Mouse (Mus musculus) midbrain, postnatal 0 days (tissue): ENCODE data around the gene Dpep1. TPM values are rescaled to one million over a fixed set of nuclear protein-coding genes. Genes with fewer than 3 reads are reported as not detected.
"Not testable (repeated sequence)": the region's sequence is repeated elsewhere in the genome, so short reads cannot be mapped to it uniquely, and the experiment has no call there.

Experiments used
- ATAC-seq: fragments of 200-750 bp; cut with Nextera tagmentation; 2 replicates; pipeline ENCODE4 v1.8.0; 2017; ENCODE audit warnings: moderate number of reproducible peaks, mild to moderate bottlenecking, moderate TSS enrichment, moderate library complexity; ENCODE audit not compliant: low FRiP score
- DNase-seq: peaks from one replicate; pipeline ENCODE4 v3.0.0-alpha.2; 2015; ENCODE audit warnings: low spot score
- H3K27ac ChIP-seq: fragments of 300-500 bp; sonication (generic); 2 replicates; pipeline ENCODE4 v1.5.1; 2014; ENCODE audit warnings: low read depth, mild to moderate bottlenecking, low read length, mixed read lengths
- H3K27me3 ChIP-seq: fragments of 300-500 bp; sonication (generic); 2 replicates; pipeline ENCODE4 v1.6.1; 2014; ENCODE audit warnings: low read length, control low read depth, mixed read lengths; ENCODE audit not compliant: insufficient read depth
- H3K36me3 ChIP-seq: fragments of 300-500 bp; sonication (generic); 2 replicates; pipeline ENCODE4 v1.6.1; 2014; ENCODE audit warnings: low read length, control low read depth, mixed read lengths; ENCODE audit not compliant: insufficient read depth
- H3K4me1 ChIP-seq: fragments of 300-500 bp; sonication (generic); 2 replicates; pipeline ENCODE4 v1.6.1; 2014; ENCODE audit warnings: mild to moderate bottlenecking, control low read depth, antibody characterized with exemption, low read length, mixed read lengths; ENCODE audit not compliant: insufficient read depth
- H3K4me2 ChIP-seq: fragments of 300-500 bp; sonication (generic); 2 replicates; pipeline ENCODE4 v1.6.1; 2014; ENCODE audit warnings: low read depth, mild to moderate bottlenecking, low read length, mixed read lengths; ENCODE audit not compliant: poor library complexity, severe bottlenecking
- H3K4me3 ChIP-seq: fragments of 300-500 bp; sonication (generic); 2 replicates; pipeline ENCODE4 v1.5.1; 2014; ENCODE audit warnings: low read depth, mild to moderate bottlenecking, low read length, moderate library complexity
- H3K9ac ChIP-seq: fragments of 300-500 bp; sonication (generic); replicated peaks from 2 replicates; pipeline ENCODE4 v1.6.1; 2014; ENCODE audit warnings: mild to moderate bottlenecking, low read length, moderate library complexity, mixed read lengths; ENCODE audit not compliant: poor library complexity, severe bottlenecking
- H3K9me3 ChIP-seq: fragments of 300-500 bp; sonication (generic); 2 replicates; pipeline ENCODE4 v1.6.1; 2016; ENCODE audit warnings: low read length, control low read depth
- CTCF ChIP-seq: IDR thresholded peaks from 2 replicates; pipeline ENCODE4 v1.5.1; 2016; ENCODE audit warnings: antibody characterized with exemption, mild to moderate bottlenecking
- WGBS: fragments of 180-500 bp; shearing (Covaris S2); extraction: QIAGEN DNeasy Blood & Tissue Kit; methylation state at CpG from one replicate; pipeline ENCODE4 v1.1.7; 2014; 5-methylcytosine and 5-hydroxymethylcytosine counted together
- polyA plus RNA-seq: library from polyadenylated mRNA; unstranded; fragments of >200 nt; fragmentation: Nextera tagmentation; extraction: Ambion mirVana; gene quantifications from 2 replicates; pipeline ENCODE4 v1.2.1, GENCODE M21; 2015
- total RNA-seq: library from RNA; depleted of rRNA; stranded (reverse); fragments of >200 nt; gene quantifications from 2 replicates; pipeline ENCODE4 v1.2.3, GENCODE M21; 2014

Gene Dpep1
- total and polyA plus RNA-seq, 2 experiments from 2014 or later = 0.11 to 0.60 TPM

DNA sequence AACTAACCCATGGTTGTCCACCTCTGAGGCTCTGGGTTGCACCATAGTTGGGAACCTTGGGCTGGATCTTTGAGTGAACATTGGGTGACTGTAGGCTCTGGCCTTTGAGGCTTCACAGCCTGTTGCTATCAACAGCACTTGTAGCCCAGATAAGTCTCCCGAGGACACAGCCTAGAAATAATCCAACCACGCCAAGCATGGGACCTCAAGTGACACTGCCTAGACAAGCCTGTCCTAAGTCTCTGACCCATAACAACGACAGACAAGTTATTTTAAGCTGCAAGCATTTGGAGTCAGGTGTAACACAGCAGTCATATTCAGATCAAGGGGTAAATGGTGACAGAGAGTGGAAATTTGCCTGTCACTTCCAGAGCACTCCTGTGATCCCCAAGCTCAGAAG is 29.4 kb downstream of the Dpep1 start:
- Histone ChIP-seq H3K9ac (no peak overlapping the region), H3K4me1 (peaks cover 14% of the 10 kb centered on the region; the same call in 1 of the 2 replicates), H3K4me2 (no peak overlapping the region), H3K27ac (no peak overlapping the region), H3K27me3 (no peaks in the 10 kb centered on the region), H3K36me3 (no peaks in the 10 kb centered on the region), H3K9me3 (no peaks in the 10 kb centered on the region), H3K4me3 (no peak overlapping the region)
- no peak for TF ChIP-seq CTCF
- 70% methylated on average over 3 of the region's 3 CpGs for WGBS
- ATAC-seq (no peak), DNase-seq (no peak)

DNA sequence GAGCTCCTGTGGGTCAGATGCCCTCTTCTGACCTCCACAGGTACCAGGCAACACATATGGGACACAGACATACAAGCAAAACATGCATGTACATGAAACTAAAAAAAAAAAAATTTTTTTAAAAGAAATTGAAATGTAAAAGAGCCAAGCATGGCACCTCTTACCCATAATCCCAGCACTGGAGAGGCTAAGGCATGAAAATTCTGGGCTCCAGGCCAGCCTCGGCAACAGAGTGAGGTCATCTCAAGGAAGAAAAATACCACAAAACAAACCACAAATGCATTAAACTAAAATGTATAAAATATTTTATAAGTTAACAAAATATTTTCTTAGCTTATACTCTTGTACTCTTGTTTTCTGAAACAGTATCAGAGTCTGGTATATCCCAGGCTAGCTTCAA is 34.9 kb downstream of the Dpep1 start:
- Histone ChIP-seq H3K4me2 (no peak overlapping the region), H3K36me3 (no peaks in the 10 kb centered on the region), H3K4me3 (no peak overlapping the region), H3K9ac (no peak overlapping the region), H3K27ac (no peak overlapping the region), H3K9me3 (no peaks in the 10 kb centered on the region), H3K27me3 (no peaks in the 10 kb centered on the region), H3K4me1 (0 out of 2 replicates have a peak, but pooled peaks cover 3% of the 10 kb centered on the region)
- no peak for DNase-seq
- no peak for TF ChIP-seq CTCF
- no peak for ATAC-seq
- WGBS = 88% methylated on average over 1 of the region's 1 CpGs

DNA sequence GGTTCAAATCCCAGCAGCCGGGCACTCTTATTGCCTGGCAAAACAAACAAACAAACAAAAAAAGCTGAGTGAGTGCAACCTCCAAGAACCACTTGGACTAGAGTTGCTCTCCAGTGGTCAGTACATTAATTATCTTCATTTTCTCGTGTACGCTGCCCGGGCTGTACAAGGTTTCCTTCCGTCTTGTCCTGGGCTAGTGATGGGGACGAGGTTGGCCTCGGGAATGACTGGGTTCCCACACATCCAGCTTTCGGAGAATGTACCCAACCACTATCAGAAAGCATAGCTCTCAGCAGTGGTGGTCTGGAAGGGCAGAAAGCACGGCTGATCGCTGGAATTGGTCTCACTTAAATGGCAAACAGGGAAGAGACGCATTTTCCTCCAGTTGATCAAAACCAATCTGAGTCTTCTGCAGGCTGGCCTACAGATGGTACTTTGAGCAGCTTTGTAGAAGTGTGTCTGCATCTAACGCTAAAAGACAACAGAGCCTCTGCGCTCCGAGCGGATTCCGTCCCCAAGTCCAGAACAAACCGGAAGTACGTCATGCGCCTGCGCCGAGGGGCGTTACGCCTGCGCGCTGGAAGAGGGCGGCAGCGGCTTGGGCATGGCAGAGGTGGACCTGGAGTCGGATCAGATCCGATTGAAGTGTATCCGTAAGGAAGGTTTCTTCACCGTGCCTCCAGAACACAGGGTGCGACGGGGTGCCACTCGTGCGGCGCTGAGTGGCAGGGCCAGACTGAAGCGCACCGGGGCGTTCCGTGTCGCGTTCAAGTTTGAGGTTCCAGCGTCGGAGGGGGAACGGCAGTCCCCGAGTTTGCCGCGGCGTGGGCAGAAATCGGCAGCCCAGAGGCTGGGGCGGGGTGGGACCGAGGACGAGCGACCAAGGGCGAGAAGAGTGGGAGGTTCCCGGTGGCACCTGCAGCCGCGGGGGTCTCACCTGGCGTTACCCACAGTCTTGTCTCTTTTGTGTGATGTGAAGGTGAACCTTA is 38.5 kb downstream of the Dpep1 start, which contains the start of gene Cdk10:
TSS of gene Cdk10 (plus strand) at position 565 of the 989 bp plus-strand sequence.
- no peaks in the 10 kb centered on the region for H3K9me3 ChIP-seq
- no peak for TF ChIP-seq CTCF
- H3K27ac ChIP-seq = peak within 1 kb of the TSS; percentile 92
- H3K9ac ChIP-seq = peak within 1 kb of the TSS; percentile 89
- H3K27me3 ChIP-seq = no peaks in the 10 kb centered on the region
- ATAC-seq = peak; percentile 89
- 3% methylated on average over 59 of the region's 59 CpGs for WGBS
- peak; percentile 96 for DNase-seq
- H3K4me2 ChIP-seq = peak within 1 kb of the TSS; percentile 87
- 0 out of 2 replicates have a peak, but pooled peaks cover 3% of the 10 kb centered on the region for H3K4me1 ChIP-seq
- peak within 1 kb of the TSS; percentile 74 for H3K4me3 ChIP-seq
- H3K36me3 ChIP-seq = peaks cover 8% of the 10 kb centered on the region

DNA sequence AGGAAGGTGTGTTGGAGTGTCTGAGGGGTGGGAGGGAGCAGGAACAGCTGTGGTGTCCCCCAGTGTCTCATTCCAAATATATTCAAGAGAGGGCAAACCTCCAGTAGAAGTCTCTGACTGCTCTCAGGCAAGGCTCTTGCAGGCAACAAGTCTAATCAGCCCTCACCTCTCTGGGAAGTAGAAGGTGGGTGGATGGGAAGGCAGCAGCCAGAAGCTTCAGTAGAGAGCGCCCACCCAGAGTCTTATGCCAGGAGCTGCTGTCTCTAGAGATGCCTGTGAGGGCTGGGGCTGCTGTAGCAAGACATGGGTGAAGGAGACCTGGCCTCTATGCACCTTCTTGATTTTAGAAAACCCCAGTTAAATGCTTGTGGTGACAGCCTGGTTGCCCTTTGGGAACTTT is 42.4 kb downstream of the Dpep1 start:
- H3K4me2 ChIP-seq = no peak overlapping the region
- no peak for ATAC-seq

DNA sequence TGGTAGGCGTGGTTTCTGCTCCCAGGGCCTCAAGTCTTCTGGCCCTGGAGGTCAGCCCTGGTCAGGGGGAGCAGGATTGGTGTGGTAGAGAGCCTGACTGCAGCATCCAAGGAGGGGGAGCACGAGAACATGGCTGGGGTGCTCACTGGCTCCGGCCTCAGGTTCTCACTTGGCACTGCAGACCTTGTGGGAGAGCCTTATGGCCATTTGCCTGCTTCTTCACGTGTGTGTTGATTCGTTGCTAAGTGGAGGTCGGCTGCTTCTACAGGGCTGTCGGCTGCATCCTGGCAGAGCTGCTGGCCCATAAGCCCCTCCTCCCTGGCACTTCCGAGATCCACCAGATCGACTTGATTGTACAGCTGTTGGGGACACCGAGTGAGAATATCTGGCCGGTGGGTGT is 44.3 kb downstream of the Dpep1 start:
- not testable (repeated sequence) for H3K27ac ChIP-seq, H3K9ac ChIP-seq, H3K9me3 ChIP-seq, ATAC-seq, H3K36me3 ChIP-seq, H3K4me3 ChIP-seq, H3K4me1 ChIP-seq, H3K27me3 ChIP-seq, H3K4me2 ChIP-seq, DNase-seq
- 85% methylated on average over 9 of the region's 11 CpGs for WGBS

More for the DNA sequence above, 42.4 kb downstream of the Dpep1 start:
- Histone ChIP-seq H3K4me3 (no peak overlapping the region), H3K4me1 (0 out of 2 replicates have a peak, but pooled peaks cover 3% of the 10 kb centered on the region), H3K9ac (no peak overlapping the region), H3K27me3 (no peaks in the 10 kb centered on the region), H3K36me3 (peaks cover 8% of the 10 kb centered on the region), H3K27ac (no peak overlapping the region), H3K9me3 (no peaks in the 10 kb centered on the region)
- WGBS = 100% methylated on average over 1 of the region's 1 CpGs
- DNase-seq = no peak
- TF ChIP-seq CTCF = no peak

DNA sequence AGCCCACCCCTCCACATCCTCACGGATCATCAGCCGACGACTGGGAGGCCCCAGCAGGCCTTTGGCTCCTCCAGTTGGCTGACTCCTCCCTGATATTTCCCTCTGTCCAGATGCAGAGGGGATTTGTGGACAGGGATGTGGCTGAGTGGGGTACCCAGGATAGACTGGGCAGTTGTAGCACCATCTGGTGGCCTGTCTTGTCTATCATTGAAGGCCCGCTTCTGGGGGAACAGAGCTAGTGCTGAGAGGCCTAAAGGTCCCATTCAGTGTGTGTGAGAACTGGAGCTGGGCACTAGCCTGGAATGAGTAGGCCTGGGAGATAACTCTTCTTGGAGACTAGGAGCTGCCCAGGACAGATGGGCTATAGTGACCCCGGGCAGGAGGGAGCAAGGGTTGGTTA is 45.7 kb downstream of the Dpep1 start:
- H3K4me2 ChIP-seq = no peak overlapping the region
- no peak overlapping the region for H3K27ac ChIP-seq
- DNase-seq (peak; percentile 22), ATAC-seq (no peak)
- H3K9me3 ChIP-seq = no peaks in the 10 kb centered on the region
- peaks cover 5% of the 10 kb centered on the region; the same call in 1 of the 2 replicates for H3K4me1 ChIP-seq
- H3K36me3 ChIP-seq = peaks cover 8% of the 10 kb centered on the region
- H3K27me3 ChIP-seq = no peaks in the 10 kb centered on the region
- WGBS = 62% methylated on average over 5 of the region's 5 CpGs
- peak; percentile 64 for TF ChIP-seq CTCF
- no peak overlapping the region for H3K9ac ChIP-seq
- H3K4me3 ChIP-seq = no peak overlapping the region
